Mouse (Mus musculus) left cerebral cortex, adult 2 months (tissue): ENCODE measurements around the gene Cdh5. TPM values are rescaled to one million over a fixed set of nuclear protein-coding genes. Genes with fewer than 3 reads are reported as not detected.
"Not testable (repeated sequence)": the region's sequence is repeated elsewhere in the genome, so short reads cannot be mapped to it uniquely, and the experiment has no call there.

Experiments
- DNase-seq, 2 experiments: peaks; one replicate each; pipeline ENCODE4 v3.0.0; 2021 to 2022; ENCODE audit warnings: low spot score in 2 of 2, mixed read lengths in 1 of 2; ENCODE audit errors: extremely low spot score in 1 of 2
- H3K27ac ChIP-seq: fragments of 200-600 bp; 2 replicates; pipeline ENCODE4 v1.8.1; 2022
- H3K4me3 ChIP-seq: fragments of 200-600 bp; 2 replicates; pipeline ENCODE4 v1.8.1; 2022
- CTCF ChIP-seq: fragments of 200-600 bp; IDR thresholded peaks from 2 replicates; pipeline ENCODE4 v1.8.1; 2022; ENCODE audit warnings: antibody characterized with exemption, mild to moderate bottlenecking, moderate library complexity
- intact Hi-C: fragments of 180-260 bp; cut with DNase I; formaldehyde crosslinking; loops from one replicate; pipeline ENCODE4 v1.15.1; 2025
- long read RNA-seq, 2 experiments: library from polyadenylated mRNA; stranded (forward); transcript quantifications; one replicate each; pipeline ENCODE4 v2.0.0; 2021; ENCODE audit warnings: borderline mapping rate in 2 of 2
- total RNA-seq, 2 experiments: library from RNA; stranded (reverse); gene quantifications; 2 replicates each; pipeline ENCODE4 v1.2.3; 2021

The Cdh5 gene
- total RNA-seq, result 10 to 100 TPM; 11.7 to 12.0 TPM
- long read RNA-seq, experiment 1, transcript Cdh5-201 (12 exons, 3,995 nt), result major isoform, 5 of 5 reads
- long read RNA-seq, experiment 1, partial matches to known transcripts, result 0 of 5 reads
- long read RNA-seq, experiment 1, other reads (novel, unspliced or antisense), result 0 of 5 reads
- long read RNA-seq, experiment 2, transcript Cdh5-201 (12 exons, 3,995 nt), result major isoform, 6 of 6 reads
- long read RNA-seq, experiment 2, partial matches to known transcripts, result 0 of 6 reads
- long read RNA-seq, experiment 2, other reads (novel, unspliced or antisense), result 0 of 6 reads

DNA sequence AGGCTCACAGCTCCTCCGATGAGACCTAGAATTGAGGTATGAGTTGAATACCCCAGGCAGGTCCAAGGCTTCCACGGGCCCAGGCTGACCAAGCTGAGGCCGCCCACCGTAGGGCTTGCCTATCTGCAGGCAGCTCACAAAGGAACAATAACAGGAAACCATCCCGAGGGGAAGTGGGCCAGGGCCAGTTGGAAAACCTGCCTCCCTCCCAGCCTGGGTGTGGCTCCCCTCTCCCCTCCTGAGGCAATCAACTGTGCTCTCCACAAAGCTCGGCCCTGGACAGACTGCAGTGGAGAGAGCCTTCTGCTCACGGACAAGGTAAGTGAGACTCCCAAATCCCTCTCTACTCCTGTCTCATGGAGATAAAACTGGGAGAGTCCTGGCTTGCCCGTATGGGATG is at the start of gene Cdh5:
Cdh5 (plus strand) TSS at position 211 of the 400 bp plus-strand sequence.
- Histone ChIP-seq H3K27ac (peak within 1 kb of the TSS; percentile 41), H3K4me3 (peak within 1 kb of the TSS; percentile 34)
- no peak for DNase-seq
- intact Hi-C loops, result loop anchor here (5.0 kb wide), 1 partner anchor 41 kb away; no protein-coding TSS in a partner anchor
- no peak for TF ChIP-seq CTCF

- no peak overlapping the region for H3K4me3 ChIP-seq
- intact Hi-C loops, result no loop called here
- TF ChIP-seq CTCF, result no peak
- no peak for DNase-seq
- no peak overlapping the region for H3K27ac ChIP-seq
These were observed 41.5 kb upstream of the Cdh5 start for GRCm38 (mm10) chr8:104059922-104060321.

DNA sequence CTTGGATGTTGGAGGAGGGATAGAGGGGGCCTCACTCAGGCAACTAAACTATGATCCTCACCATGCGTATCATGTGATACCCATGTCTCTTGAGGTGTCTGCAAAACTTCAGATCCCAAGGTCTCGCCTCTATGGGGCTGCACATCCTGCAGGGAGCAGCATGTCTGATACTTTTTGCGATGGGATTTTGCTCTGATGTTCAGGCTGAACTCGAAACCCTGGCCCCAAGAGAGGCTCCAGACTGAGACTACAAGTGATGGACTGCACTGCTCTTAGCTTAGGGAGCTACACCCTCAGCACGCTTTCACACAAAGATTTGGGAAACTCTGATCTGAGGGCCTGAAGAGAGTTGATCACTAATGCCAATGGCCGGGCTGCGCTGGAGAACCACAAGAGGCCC is 41.0 kb upstream of the Cdh5 start:
- intact Hi-C loops, result no loop called here
- DNase-seq, result no peak
- Histone ChIP-seq H3K4me3 (no peak overlapping the region), H3K27ac (no peak overlapping the region)
- TF ChIP-seq CTCF, result no peak

DNA sequence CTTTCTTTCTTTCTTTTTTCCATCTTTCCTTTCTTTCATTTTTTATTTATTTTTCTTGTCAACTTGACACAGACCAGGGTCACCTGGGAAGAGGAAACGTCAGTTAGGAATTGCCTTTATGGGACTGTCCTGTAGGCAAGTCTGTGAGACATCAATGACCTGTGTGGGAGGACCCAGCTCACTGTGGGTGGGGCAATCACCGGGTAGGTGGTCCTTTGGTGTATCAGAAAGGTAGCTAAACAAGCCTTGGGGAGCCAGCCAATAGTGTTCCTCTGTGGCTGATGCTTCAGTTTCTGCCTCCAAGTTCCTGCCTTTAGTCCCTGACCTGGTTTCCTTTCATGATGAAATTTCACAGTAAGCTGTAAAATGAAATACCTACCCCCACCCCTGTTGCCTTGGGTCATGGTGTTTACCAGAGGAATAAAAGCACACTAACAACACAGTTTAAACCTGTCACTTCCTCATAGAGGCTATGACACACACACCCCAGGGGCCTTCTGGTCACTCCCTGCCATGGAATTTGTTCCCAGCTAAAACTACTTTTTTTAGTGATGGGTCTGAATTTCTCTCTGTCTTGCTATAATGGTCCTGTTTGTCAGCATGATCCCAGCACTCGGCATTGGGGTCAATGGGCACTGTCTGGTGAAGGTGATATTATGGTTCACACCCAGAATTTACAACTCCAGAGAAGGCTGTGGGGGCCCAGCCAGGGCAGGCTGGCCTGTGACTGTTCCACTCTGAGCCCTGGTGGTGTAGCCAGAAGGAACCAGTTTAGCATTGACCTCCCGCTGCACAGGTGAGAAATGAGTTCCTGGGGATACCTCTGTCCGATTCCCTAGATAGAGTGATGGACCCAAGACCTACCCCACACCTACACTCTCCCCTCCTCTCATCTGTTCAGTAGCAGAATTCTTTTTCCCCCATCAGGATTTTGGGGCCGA is 40.1 kb upstream of the Cdh5 start:
- no peak for TF ChIP-seq CTCF
- intact Hi-C loops, result no loop called here
- Histone ChIP-seq H3K4me3 (no peak overlapping the region), H3K27ac (no peak overlapping the region)
- DNase-seq, result no peak

DNA sequence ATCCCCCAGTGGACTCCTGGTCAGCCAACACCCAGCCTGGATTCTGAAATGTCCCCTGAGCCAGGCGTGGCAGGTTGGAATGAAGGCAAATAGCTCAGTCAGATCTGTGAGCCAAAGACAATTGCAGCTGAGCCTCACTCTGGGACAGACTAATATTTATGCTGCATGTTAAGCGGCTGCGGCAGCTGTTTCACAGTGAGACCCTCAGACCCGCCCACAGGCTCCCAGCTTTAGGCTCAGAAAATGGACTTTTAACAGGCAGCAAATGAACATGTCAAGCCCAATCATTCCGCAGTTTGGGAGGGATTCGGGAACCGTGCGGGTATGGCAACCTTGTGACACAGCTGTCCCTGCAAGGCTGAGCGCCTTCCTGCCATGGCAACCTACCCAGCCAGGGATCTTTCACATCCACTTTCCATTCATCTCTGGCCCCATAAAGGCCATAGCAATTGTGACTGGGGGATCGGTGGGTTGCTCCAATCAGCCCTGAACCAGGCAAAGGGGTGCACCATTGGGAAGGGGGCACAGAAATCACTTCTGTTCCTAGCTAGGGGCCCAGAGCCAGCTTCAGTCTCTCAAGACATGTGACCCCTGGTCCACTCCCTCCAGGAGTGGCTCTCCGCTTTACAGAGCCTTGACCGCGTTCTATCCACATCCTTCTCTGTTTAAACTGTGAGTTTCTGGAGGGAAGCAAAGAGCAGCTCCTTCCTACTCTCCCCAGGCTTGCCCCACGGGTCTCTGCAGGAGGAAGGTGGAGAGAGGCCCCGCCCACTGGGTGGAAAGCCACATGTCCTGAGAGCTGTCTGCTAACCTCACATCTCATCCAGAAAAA is 39.2 kb upstream of the Cdh5 start:
- Histone ChIP-seq H3K4me3 (no peak overlapping the region), H3K27ac (no peak overlapping the region)
- DNase-seq, result no peak
- intact Hi-C loops, result no loop called here
- TF ChIP-seq CTCF, result no peak

DNA sequence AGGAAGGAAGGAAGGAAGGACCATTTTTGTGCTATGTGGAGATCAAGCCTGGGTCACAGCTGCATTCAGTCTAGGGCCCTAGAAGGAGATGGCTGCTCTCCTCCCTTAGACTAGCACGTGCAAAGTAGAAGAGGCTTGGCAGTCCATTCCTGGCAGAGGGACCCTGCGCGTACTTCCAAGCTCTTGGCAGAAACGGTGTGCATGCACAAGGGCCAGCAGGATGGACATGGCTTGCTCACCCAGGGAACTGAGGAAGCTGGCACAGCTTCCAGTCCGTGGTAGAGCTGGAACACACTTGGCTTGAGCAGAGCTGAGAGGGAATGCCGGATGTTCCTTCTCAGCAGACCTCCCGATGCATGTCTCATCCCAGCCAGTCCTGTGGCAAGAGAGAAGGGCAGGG is 36.2 kb upstream of the Cdh5 start:
- no peak overlapping the region for H3K27ac ChIP-seq
- no peak for TF ChIP-seq CTCF
- intact Hi-C loops, result no loop called here
- no peak overlapping the region for H3K4me3 ChIP-seq
- DNase-seq, result no peak

DNA sequence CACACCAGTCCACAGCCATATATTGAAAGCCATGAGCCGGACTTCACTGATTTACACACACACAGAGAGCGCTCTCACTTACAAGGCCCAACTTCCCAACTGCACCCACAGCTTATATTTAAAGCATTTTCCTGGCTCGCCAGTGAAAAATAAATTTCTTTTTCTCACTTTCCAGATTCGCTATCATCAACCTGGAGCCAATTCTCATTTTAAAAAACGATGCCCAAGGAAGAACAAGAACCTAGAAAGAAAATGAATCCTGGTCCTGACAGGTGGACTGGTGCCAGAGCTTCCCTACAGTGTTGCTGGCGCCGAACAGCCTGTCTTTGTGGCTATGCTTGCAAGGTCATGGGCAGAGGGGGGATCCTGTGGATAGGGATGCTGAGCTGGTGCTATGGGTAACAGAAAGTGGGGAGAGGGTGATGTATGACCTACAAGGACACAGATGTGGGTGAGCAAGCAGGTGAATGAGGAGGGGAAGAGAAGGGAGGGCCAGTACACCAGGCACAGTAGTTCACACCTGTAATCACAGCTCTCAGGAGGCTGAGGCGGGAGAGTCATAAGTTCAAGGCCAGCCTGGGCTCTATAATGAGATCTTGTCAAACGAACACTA is 35.4 kb upstream of the Cdh5 start:
- H3K27ac ChIP-seq, result peak overlapping the region; percentile 5; the same call in 1 of the 2 replicates
- no peak overlapping the region for H3K4me3 ChIP-seq
- DNase-seq, result no peak
- intact Hi-C loops, result no loop called here
- no peak for TF ChIP-seq CTCF

GRCm38 (mm10) chr8:104067390-104067925 is 34.0 kb upstream of the Cdh5 start:
- H3K27ac ChIP-seq, result no peak overlapping the region
- H3K4me3 ChIP-seq, result no peak overlapping the region
- intact Hi-C loops, result no loop called here
- no peak for TF ChIP-seq CTCF
- DNase-seq, result no peak

DNA sequence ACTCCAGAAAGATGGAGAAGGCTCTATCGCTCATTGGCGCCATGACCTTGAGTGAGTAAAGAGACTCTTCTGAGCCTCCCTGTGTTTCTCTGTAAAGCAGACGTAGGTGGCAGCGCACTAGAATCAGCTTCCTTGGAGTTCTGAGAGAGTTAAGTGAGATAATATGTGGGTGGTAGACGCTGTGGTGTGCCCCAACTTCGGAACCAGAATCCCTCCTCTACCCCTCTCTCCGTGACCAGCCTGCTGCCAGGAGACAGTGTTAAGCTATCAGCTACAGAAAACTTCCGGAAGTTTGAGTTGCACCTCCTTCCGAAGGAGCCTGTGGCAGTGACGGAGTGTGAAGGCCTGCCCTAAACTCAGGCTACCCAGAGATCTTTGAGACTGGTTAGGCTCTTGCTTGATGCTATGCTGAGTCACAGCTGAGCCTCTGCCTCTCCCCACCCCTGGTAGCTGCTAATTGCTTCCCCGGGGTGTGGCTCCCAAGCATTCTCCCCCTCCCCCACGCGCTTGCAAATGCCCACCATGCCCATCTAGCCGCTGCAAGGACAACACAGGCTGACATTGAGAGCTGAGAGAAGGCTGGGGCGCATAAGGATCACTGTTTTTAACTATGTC is 32.9 kb upstream of the Cdh5 start:
- H3K27ac ChIP-seq, result no peak overlapping the region
- intact Hi-C loops, result no loop called here
- TF ChIP-seq CTCF, result no peak
- DNase-seq, result peak in 1 of 2 experiments; percentile 10
- H3K4me3 ChIP-seq, result no peak overlapping the region

GRCm38 (mm10) chr8:104070201-104070865 is 31.1 kb upstream of the Cdh5 start:
- H3K4me3 ChIP-seq, intact Hi-C loops, H3K27ac ChIP-seq: not testable (repeated sequence)
- peak in 1 of 2 experiments; percentile 7 for DNase-seq
